Mouse (Mus musculus) midbrain, embryonic 15.5 days (tissue): ENCODE results near the gene Sorbs1. TPM values are rescaled to one million over a fixed set of nuclear protein-coding genes. Genes with fewer than 3 reads are reported as not detected.

Experiments used
- ATAC-seq: fragments of 200-750 bp; cut with Nextera tagmentation; replicated peaks from 2 replicates; pipeline ENCODE4 v1.8.0; 2017; ENCODE audit warnings: moderate TSS enrichment
- H3K27ac ChIP-seq: fragments of 300-500 bp; sonication (generic); 2 replicates; pipeline ENCODE4 v1.5.1; 2015; ENCODE audit warnings: mild to moderate bottlenecking, inconsistent platforms
- H3K27me3 ChIP-seq: fragments of 300-500 bp; sonication (generic); replicated peaks from 2 replicates; pipeline ENCODE4 v1.6.1; 2015; ENCODE audit warnings: inconsistent platforms
- H3K36me3 ChIP-seq: fragments of 300-500 bp; sonication (generic); replicated peaks from 2 replicates; pipeline ENCODE4 v1.6.1; 2015; ENCODE audit warnings: inconsistent platforms
- H3K4me1 ChIP-seq: fragments of 300-500 bp; sonication (generic); 2 replicates; pipeline ENCODE4 v1.6.1; 2015; ENCODE audit warnings: inconsistent platforms
- H3K4me2 ChIP-seq: fragments of 300-500 bp; sonication (generic); 2 replicates; pipeline ENCODE4 v1.6.1; 2015; ENCODE audit warnings: inconsistent platforms, mild to moderate bottlenecking, moderate library complexity
- H3K4me3 ChIP-seq: fragments of 300-500 bp; sonication (generic); 2 replicates; pipeline ENCODE4 v1.5.1; 2015; ENCODE audit warnings: mild to moderate bottlenecking, inconsistent platforms
- H3K9ac ChIP-seq: fragments of 300-500 bp; sonication (generic); 2 replicates; pipeline ENCODE4 v1.6.1; 2015; ENCODE audit warnings: mild to moderate bottlenecking, inconsistent platforms
- H3K9me3 ChIP-seq: fragments of 300-500 bp; sonication (generic); 2 replicates; pipeline ENCODE4 v1.6.1; 2016; ENCODE audit warnings: inconsistent platforms
- WGBS: fragments of 180-500 bp; shearing (Covaris S2); methylation state at CpG from one replicate; pipeline ENCODE4 v1.1.7; 2015; ENCODE audit warnings: mixed read lengths; 5-methylcytosine and 5-hydroxymethylcytosine counted together
- polyA plus RNA-seq: library from polyadenylated mRNA; unstranded; fragments of >200 nt; fragmentation: Nextera tagmentation; extraction: Ambion mirVana; gene quantifications from 2 replicates; pipeline ENCODE4 v1.2.1, GENCODE M21; 2015

The Sorbs1 gene
- polyA plus RNA-seq, 1 experiment from 2014 or later = 93.9 TPM

- 63% methylated on average over 5 of the region's 5 CpGs for WGBS
- Histone ChIP-seq H3K9me3 (no peaks in the 10 kb centered on the region), H3K4me3 (no peak overlapping the region), H3K4me2 (no peak overlapping the region), H3K27ac (no peak overlapping the region), H3K9ac (no peak overlapping the region), H3K4me1 (peaks cover 17% of the 10 kb centered on the region), H3K27me3 (peaks cover 34% of the 10 kb centered on the region), H3K36me3 (no peaks in the 10 kb centered on the region)
- ATAC-seq = no peak
Observed at GRCm38 (mm10) chr19:40269526-40269925, 244.1 kb downstream of the Sorbs1 start.

GRCm38 (mm10) chr19:40268493-40268892, 245.1 kb downstream of the Sorbs1 start:
- 94% methylated on average over 3 of the region's 3 CpGs for WGBS
- Histone ChIP-seq H3K9ac (no peak overlapping the region), H3K9me3 (no peaks in the 10 kb centered on the region), H3K4me1 (peaks cover 17% of the 10 kb centered on the region), H3K27me3 (peaks cover 34% of the 10 kb centered on the region), H3K27ac (no peak overlapping the region), H3K4me3 (no peak overlapping the region), H3K4me2 (no peak overlapping the region), H3K36me3 (no peaks in the 10 kb centered on the region)
- no peak for ATAC-seq

- no peak overlapping the region for H3K4me2 ChIP-seq
- 96% methylated on average over 1 of the region's 1 CpGs for WGBS
- H3K4me1 ChIP-seq = peaks cover 17% of the 10 kb centered on the region
- no peak overlapping the region for H3K4me3 ChIP-seq
- peaks cover 28% of the 10 kb centered on the region for H3K27me3 ChIP-seq
- no peak overlapping the region for H3K27ac ChIP-seq
- no peak overlapping the region for H3K9ac ChIP-seq
- H3K9me3 ChIP-seq = no peaks in the 10 kb centered on the region
- H3K36me3 ChIP-seq = no peaks in the 10 kb centered on the region
- no peak for ATAC-seq
Observed at GRCm38 (mm10) chr19:40267380-40267779, 246.2 kb downstream of the Sorbs1 start.

- Histone ChIP-seq H3K4me2 (no peak overlapping the region), H3K4me3 (no peak overlapping the region), H3K9ac (no peak overlapping the region), H3K27ac (no peak overlapping the region), H3K36me3 (no peaks in the 10 kb centered on the region), H3K27me3 (no peaks in the 10 kb centered on the region), H3K4me1 (no peaks in the 10 kb centered on the region), H3K9me3 (no peaks in the 10 kb centered on the region)
- ATAC-seq = no peak
- 100% methylated on average over 1 of the region's 1 CpGs for WGBS
Observed at GRCm38 (mm10) chr19:40259485-40259884, 254.1 kb downstream of the Sorbs1 start.

- Histone ChIP-seq H3K27me3 (no peaks in the 10 kb centered on the region), H3K4me2 (no peak overlapping the region), H3K9ac (no peak overlapping the region), H3K27ac (no peak overlapping the region), H3K4me3 (no peak overlapping the region), H3K9me3 (no peaks in the 10 kb centered on the region), H3K4me1 (no peaks in the 10 kb centered on the region), H3K36me3 (no peaks in the 10 kb centered on the region)
- ATAC-seq = no peak
- 75% methylated on average over 4 of the region's 4 CpGs for WGBS
Observed at GRCm38 (mm10) chr19:40257396-40257795, 256.2 kb downstream of the Sorbs1 start.

GRCm38 (mm10) chr19:40256376-40257050, 257.1 kb downstream of the Sorbs1 start:
- H3K27ac ChIP-seq = no peak overlapping the region
- WGBS = 72% methylated on average over 2 of the region's 2 CpGs
- no peak overlapping the region for H3K9ac ChIP-seq
- H3K4me2 ChIP-seq = no peak overlapping the region
- H3K27me3 ChIP-seq = no peaks in the 10 kb centered on the region
- no peaks in the 10 kb centered on the region for H3K36me3 ChIP-seq
- H3K9me3 ChIP-seq = no peaks in the 10 kb centered on the region
- no peak overlapping the region for H3K4me3 ChIP-seq
- H3K4me1 ChIP-seq = no peaks in the 10 kb centered on the region
- ATAC-seq = no peak

- H3K27ac ChIP-seq = no peak overlapping the region
- H3K4me2 ChIP-seq = no peak overlapping the region
- H3K9me3 ChIP-seq = no peaks in the 10 kb centered on the region
- 82% methylated on average over 1 of the region's 1 CpGs for WGBS
- H3K36me3 ChIP-seq = no peaks in the 10 kb centered on the region
- no peak for ATAC-seq
- no peak overlapping the region for H3K4me3 ChIP-seq
- H3K27me3 ChIP-seq = no peaks in the 10 kb centered on the region
- H3K9ac ChIP-seq = no peak overlapping the region
- no peaks in the 10 kb centered on the region for H3K4me1 ChIP-seq
Observed at GRCm38 (mm10) chr19:40255561-40255960, 258.0 kb downstream of the Sorbs1 start.

- no peaks in the 10 kb centered on the region for H3K4me1 ChIP-seq
- H3K36me3 ChIP-seq = no peaks in the 10 kb centered on the region
- ATAC-seq = no peak
- no peak overlapping the region for H3K4me3 ChIP-seq
- 89% methylated on average over 3 of the region's 3 CpGs for WGBS
- no peak overlapping the region for H3K9ac ChIP-seq
- H3K27me3 ChIP-seq = no peaks in the 10 kb centered on the region
- H3K9me3 ChIP-seq = no peaks in the 10 kb centered on the region
- H3K4me2 ChIP-seq = no peak overlapping the region
- no peak overlapping the region for H3K27ac ChIP-seq
Observed at GRCm38 (mm10) chr19:40254741-40255140, 258.8 kb downstream of the Sorbs1 start.

- Histone ChIP-seq H3K9me3 (no peaks in the 10 kb centered on the region), H3K36me3 (no peaks in the 10 kb centered on the region), H3K4me3 (no peak overlapping the region), H3K9ac (no peak overlapping the region), H3K4me2 (no peak overlapping the region), H3K27me3 (no peaks in the 10 kb centered on the region), H3K4me1 (no peaks in the 10 kb centered on the region), H3K27ac (no peak overlapping the region)
- WGBS = 73% methylated on average over 13 of the region's 13 CpGs
- no peak for ATAC-seq
Observed at GRCm38 (mm10) chr19:40253768-40254167, 259.8 kb downstream of the Sorbs1 start.

- Histone ChIP-seq H3K27ac (no peak overlapping the region), H3K36me3 (no peaks in the 10 kb centered on the region), H3K4me3 (no peak overlapping the region), H3K9ac (no peak overlapping the region), H3K4me1 (no peaks in the 10 kb centered on the region), H3K4me2 (no peak overlapping the region), H3K27me3 (no peaks in the 10 kb centered on the region), H3K9me3 (no peaks in the 10 kb centered on the region)
- ATAC-seq = no peak
- WGBS = 84% methylated on average over 4 of the region's 4 CpGs
Observed at GRCm38 (mm10) chr19:40251115-40251514, 262.5 kb downstream of the Sorbs1 start.

GRCm38 (mm10) chr19:40249352-40249751, 264.2 kb downstream of the Sorbs1 start:
- ATAC-seq = no peak
- no peaks in the 10 kb centered on the region for H3K36me3 ChIP-seq
- H3K27me3 ChIP-seq = no peaks in the 10 kb centered on the region
- no peak overlapping the region for H3K27ac ChIP-seq
- no peaks in the 10 kb centered on the region for H3K9me3 ChIP-seq
- H3K9ac ChIP-seq = no peak overlapping the region
- H3K4me3 ChIP-seq = no peak overlapping the region
- H3K4me1 ChIP-seq = no peaks in the 10 kb centered on the region
- WGBS = 87% methylated on average over 11 of the region's 11 CpGs
- no peak overlapping the region for H3K4me2 ChIP-seq

GRCm38 (mm10) chr19:40248476-40248875, 265.1 kb downstream of the Sorbs1 start:
- Histone ChIP-seq H3K27ac (no peak overlapping the region), H3K4me1 (no peaks in the 10 kb centered on the region), H3K4me2 (no peak overlapping the region), H3K9me3 (no peaks in the 10 kb centered on the region), H3K36me3 (no peaks in the 10 kb centered on the region), H3K4me3 (no peak overlapping the region), H3K27me3 (no peaks in the 10 kb centered on the region), H3K9ac (no peak overlapping the region)
- no peak for ATAC-seq
- 95% methylated on average over 5 of the region's 5 CpGs for WGBS

- no peaks in the 10 kb centered on the region for H3K4me1 ChIP-seq
- H3K4me3 ChIP-seq = no peak overlapping the region
- no peak overlapping the region for H3K4me2 ChIP-seq
- no peaks in the 10 kb centered on the region for H3K9me3 ChIP-seq
- no peak overlapping the region for H3K9ac ChIP-seq
- no peak overlapping the region for H3K27ac ChIP-seq
- H3K36me3 ChIP-seq = no peaks in the 10 kb centered on the region
- WGBS = 42% methylated on average over 5 of the region's 5 CpGs
- H3K27me3 ChIP-seq = no peaks in the 10 kb centered on the region
- no peak for ATAC-seq
Observed at GRCm38 (mm10) chr19:40247268-40247666, 266.3 kb downstream of the Sorbs1 start.
